Mouse (Mus musculus) erythroblast, embryonic 14.5 days (primary cell): ENCODE results near the gene Htra1.

Experiments used
- GATA1 ChIP-seq: IDR thresholded peaks from 2 replicates; pipeline ENCODE4 v1.6.1; 2012; ENCODE audit warnings: low read length, inconsistent platforms, mixed read lengths
- TAL1 ChIP-seq: IDR thresholded peaks from 3 replicates; pipeline ENCODE4 v1.6.1; 2012; ENCODE audit warnings: low read length, inconsistent platforms, mixed read lengths

DNA sequence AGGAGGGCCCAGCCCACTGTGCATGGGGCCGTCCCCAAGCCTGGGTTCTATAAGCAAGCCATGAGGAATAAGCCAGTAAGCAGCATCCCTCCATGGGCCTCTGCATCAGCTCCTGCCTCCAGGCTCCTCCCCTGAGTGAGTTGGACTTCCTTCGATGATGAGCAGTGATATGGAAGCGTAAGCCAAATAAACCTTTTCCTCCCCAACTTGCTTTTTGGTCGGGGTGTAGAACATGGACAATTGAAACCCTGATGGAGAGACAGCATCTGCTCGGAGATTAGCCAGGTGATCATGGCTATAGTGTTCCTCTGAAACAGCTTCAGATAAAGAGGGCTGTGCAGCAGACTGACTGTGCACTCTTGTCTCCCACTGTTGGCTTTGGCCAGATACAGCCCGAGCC, 32.0 kb downstream of the Htra1 start:
- TF ChIP-seq TAL1: no peak
- TF ChIP-seq GATA1: no peak
